Mouse (Mus musculus) layer of hippocampus, adult 9-11 months (tissue): ENCODE data around the gene Rnf144a.

Source experiments
- DNase-seq: peaks from one replicate; pipeline ENCODE4 v3.0.0; 2022

The Rnf144a gene

DNA sequence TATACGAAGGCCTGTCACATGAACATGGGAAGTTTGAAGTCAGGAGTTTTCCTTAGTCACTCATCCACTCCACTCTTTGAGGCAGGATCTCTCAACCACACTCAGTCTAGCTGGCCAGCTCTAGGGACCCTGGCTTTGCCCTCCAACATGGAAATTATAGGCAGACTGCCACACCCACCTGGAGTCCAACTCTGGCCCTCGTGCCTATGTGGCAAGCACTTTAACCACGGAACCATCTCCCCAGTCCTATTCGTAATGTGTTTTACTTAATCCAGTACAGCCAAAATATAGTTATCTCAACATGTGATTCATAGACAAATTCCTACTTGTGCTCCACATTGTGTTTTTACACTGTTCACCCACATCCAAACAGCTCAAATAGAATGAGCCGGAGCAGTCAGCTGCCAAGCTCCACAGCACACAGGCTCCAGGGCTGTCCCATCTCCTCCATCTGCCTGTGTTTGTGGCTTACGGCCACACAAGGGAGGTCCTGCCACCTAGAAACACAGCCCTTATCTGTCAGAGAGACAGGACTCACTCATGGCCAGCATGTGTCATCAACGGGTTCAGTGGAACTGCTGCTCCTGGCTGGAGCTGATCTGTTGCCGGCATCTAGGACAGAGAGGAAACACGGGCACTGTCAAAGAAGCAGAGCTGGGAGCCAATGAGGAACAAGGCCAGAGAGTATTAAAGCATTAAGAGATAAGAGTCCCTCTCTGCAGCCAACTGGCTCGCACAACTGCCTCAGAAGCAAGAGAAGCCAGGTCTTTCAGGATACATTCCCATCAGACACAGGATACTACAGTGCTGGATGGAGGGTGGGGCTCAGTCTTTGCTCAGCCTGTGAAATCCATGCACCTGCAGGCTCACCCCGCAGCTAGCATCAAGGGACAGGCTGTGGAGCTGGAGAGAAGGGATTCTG lies 10.0 kb downstream of the Rnf144a start:
- peak; percentile 74 for DNase-seq

DNA sequence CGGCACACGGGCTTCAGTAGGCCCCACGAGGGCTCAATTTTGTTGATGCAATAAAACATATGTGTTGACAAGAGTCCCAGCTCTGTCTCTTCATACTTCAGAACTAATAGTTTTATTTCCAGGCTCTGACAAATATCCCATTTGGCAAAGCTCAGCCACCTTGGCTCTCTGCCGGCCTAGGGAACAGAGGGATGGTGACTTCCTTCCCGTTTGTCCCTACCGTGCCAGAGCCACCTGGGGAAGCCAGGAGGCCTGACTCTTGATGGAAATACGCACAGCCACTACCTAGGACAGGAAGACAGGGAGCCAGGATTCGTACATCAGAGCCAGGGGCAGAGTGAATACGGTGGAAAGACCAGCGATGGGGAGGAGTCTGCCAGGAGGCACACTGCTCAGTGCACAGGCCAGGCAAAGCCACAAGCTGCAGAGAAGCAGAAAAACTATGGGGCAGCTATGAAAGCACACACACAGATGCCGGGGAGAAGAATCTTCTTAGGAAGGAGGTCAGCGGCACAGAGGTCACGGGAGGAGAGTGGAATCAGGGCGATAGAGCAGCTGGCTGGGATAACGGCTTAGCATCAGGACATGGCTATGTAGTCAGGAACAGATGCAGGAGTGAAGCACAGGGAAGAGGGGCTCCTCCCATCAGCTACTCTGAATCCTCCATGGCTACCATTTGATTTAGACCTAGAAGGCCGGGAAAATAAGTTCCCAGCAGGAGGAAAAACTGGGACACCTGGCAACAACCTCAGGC lies 11.5 kb downstream of the Rnf144a start:
- DNase-seq = no peak

DNA sequence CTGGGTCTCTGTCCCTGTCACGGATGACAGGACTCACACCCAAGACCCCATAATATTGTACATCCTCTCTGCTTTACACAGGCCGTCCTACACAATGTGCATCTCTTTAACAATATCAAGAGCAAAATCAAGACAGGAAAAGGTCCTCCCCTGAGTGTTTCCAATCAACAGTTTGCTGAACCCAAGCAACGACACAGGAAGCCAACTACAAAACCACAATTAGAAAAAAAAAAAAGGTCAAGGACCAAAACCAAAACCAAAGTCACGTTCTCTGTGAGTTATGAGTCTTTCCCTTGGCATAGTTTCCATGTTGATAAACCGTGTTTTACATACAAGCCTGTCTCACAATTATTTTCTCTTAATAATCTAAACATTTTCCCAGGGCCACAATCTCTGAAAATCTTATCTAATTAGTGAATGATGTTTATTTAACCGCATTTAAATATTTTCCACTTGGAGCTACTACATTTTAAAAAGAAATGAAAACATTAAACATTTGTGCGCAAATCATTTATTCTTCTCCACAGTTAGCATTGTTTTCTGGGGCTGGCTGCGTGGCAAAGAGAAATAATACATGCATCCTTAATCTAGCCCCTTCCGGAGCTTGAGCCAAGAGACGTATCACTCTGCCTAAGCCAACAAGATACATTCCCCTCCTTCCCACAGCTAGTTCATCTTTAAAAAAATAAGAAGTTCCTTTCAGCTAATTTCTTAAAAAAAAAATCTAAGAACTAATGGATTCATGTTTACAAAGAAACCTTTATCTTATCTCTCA lies 13.2 kb downstream of the Rnf144a start:
- DNase-seq = no peak

DNA sequence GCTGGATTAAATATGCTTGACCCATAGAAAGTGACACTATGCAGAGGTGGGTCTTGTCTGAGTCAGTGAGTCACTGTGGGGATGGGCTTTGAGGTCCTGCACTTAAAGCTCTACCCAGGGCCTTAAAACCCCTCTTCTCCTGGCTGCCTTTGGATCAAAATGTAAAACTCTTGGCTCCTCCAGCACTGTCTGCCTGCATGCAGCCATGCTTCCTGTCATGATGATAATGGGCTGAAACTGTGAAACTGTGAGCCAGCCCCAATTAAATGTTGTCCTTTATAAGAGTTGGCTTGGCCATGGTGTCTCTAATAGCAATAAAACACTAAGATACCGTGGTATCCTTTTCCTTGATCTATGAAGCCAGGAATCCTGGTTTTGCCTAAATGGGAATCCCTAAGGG lies 13.8 kb downstream of the Rnf144a start:
- DNase-seq = no peak

DNA sequence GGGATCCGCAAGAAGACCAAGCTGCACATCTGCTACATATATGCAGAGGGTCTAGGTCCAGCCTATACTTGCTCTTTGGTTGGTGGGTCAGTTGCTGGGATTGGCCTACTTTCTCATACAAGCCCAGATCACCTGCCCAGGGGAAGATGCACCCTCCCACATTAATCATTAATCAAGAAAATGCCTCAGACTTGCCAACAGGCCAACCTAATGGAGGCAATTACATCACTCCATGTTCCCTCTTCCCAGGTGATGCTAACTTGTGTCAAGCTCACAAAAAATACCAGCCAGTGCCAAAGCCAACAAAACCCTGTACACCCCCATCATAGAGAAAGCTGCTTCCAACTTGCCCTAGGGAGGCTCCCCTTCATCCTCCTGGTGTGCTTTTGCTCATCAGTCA lies 14.3 kb downstream of the Rnf144a start:
- no peak for DNase-seq

DNA sequence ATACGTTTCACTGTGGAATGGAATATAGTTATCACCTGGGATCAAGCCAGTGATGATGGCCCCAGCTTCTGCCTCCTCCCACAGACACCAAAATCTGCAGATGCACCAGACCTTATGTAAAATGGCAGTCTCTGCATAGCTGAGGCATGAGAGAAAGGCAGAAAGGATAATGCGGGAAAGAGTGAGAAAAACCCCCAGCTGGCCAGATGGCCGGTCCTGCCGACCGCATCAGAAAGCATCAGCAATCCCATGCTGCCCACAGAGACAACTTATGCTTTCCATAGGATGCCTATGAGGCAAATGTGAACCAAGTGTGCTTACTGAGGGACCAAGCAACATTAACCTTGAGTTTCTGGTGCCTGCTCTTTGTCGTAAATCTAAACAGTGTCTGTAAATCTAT lies 15.7 kb downstream of the Rnf144a start:
- peak; percentile 26 for DNase-seq

DNA sequence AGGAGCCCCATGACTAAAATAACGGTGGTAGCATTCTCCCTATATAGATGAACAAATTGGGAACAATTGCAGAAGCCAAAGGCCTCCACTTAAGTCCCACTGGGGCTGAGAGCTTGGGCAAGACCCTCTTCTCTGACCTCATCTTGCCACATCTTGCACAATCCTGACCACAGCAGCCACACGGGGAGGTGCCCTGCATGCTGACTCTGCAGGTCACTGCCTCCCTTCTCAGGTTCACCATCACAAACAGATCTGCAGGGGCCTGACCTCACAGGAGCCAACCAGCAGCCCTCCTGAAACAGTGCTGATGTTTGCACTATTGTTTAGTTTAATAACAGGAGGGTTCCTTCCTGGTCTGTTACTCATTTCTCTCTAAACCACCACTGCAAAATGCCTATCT lies 16.5 kb downstream of the Rnf144a start:
- DNase-seq = no peak

DNA sequence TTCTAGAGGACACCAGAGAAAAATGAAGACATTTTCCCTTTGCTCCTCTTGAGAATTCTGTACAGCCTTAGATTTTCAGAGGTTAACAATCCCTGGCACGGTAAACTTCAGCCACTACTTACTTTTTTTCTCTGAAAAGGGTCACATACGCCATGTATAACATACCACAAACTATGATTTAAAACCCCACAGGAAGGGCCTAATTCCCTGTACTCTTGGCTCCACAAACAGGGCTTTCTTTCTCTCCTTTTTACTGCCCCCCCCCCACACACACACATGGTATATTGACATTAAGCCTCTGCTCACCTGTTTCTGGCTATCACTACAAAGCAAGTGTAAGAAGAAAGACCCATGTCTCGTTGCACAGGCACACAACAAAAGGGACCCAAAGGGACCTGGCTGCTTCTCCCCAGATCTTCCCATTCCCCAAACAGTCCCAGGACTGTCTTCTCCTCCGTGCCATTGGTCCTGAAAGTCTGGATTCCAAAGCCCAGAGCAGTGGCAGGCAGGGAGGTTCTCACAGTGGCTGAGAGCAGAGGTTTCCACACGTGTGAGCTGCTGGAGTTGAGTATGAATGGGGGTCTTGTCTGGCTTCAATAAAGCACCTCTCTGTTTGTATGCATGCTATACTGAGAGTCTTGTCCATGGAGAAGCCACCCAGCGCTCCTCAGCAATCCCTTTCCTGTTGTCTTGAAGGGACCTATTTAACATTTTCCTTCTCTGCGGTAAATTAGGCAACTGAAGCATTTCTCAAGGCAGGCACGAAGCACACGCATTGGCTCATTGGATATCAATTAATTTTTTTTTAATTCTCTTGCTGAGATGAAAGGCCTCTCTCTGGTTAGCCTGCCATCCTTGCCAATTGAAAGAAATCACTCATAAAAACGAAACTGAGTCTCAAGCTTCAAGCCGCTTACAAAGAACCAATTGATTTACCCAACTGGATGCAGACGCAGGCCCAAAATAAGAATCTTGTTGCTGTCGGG lies 20.3 kb downstream of the Rnf144a start:
- peak; percentile 37 for DNase-seq

DNA sequence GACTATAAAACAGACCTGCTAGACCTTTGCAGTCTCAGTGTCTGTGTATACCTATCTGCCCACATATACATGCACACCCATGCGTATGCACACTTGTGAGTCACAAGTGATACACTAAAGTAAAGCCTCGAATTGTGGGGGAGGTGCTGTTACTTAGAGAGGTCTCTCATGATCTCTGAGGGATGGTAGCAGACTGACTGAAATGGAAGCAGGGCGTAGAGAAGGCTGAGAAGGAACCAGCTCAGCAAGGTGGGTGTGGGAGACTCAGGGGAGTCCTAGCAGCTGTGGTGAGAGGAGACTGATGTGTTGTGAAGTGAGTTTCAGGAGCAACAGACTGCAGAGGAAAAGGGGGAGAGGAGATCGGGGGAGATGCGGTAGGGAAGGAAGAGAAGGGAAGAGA lies 21.8 kb downstream of the Rnf144a start:
- DNase-seq = no peak

DNA sequence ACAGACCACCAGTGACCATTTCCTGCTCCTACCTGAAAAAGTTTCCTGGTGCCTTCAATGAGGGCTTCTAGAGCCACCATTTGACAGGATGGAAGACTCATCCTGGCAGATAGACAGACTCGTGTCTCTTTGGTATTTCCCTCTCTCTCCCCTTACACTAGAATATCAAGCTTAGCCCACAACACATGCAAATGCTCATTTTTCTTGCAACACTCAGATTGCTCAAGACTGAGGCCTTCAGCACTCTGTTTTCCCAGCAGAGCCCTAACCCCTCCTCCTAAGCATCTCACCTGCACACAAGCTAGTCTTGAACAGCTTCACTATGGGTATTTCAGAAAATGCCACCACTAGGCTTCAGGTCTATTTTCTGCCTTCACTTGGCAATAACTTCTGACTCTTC lies 23.9 kb downstream of the Rnf144a start:
- no peak for DNase-seq

DNA sequence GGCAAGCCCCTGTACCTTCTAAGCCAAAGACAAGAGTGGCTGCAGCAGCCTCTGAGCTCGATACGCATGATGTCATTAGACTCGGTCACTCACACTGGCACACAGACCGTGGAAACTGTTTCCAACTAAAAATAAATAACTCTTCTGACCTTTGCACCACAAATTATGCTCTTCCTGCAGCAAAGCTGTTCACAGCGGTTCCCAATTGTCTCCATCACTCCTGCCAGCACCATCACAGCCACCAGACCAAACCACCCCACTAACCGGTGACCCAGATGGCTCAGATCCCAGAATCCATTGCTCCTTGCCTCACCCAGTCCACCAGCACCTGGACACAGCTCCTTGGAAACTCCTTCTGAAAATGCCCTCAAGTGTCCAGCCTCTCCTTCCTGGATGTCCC lies 27.5 kb downstream of the Rnf144a start:
- DNase-seq = no peak

DNA sequence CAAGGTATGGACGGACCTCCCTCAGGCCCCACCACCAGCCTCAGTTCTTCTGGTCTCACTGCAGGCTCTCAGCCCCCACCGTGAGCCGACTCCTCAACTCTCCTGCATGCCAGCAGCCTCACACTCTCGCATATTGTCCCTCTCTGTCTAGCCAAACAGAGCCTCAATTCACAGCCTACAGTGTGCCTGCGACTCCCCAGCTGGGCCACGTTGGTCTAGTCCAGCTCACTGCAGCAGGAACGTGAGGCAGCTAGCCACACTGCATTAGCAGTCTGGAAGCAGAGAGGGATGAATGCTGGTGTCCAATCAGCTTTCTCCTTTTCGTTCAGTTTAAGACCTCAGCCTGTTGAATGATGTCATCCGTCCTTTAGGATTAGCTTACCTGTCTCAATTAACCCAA lies 28.1 kb downstream of the Rnf144a start:
- DNase-seq = peak; percentile 30

DNA sequence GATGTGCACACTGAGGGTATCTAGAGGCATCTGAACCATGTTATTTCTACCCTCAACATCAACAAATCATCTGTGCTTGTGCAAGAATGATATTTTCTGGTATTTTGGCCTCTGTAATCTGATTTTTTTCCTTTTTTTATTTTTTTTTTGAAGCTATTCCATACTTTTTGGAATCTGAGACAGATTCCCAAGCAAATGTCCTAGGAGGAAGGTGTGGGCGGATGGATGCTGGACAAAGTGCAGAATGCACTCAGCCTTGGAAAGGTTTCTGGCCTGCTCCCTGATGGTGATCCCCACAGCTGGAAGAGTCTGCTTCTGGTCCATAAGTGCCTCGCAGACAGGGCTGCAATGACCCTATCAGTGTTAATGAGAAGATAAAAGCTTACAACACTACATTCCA lies 28.9 kb downstream of the Rnf144a start:
- DNase-seq = no peak

DNA sequence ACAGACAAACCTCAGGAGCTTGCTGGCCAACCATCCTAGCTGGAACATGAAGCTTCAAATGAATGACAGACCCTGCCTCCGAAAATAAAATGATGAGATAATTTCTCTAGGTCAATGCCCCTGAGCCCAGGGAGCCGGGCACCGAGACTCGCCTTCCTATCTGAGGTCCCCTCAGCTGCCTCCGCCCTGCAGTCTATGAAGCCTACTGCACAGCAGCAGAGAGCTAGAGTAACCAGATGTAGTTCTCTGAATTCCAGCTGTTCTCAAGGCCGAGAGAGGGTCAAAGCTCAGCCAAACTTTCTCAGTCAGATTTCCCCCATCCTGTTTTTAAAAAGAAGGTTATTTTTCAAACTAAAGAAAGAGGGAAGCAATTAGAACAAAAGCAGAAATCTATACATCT lies 29.3 kb downstream of the Rnf144a start:
- DNase-seq = no peak

DNA sequence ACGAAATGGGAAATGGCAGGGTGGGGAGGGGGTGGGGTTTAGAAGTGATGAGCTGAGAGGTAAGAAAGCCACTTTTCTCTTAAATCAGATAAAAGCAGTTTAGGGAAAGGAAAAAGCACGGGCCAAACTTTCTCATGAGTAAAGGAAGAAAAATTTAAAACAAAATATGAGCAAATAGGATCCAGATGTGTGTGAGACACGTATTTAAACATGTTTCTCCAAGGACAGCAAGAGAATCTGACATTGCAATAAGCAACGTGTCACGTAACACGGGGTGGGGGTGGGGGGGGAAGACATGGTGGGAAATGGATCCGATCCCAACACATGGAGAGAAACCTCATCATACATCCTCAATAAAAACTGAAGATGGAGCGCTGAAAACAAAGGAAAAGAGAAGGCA lies 33.3 kb downstream of the Rnf144a start:
- DNase-seq = no peak

DNA sequence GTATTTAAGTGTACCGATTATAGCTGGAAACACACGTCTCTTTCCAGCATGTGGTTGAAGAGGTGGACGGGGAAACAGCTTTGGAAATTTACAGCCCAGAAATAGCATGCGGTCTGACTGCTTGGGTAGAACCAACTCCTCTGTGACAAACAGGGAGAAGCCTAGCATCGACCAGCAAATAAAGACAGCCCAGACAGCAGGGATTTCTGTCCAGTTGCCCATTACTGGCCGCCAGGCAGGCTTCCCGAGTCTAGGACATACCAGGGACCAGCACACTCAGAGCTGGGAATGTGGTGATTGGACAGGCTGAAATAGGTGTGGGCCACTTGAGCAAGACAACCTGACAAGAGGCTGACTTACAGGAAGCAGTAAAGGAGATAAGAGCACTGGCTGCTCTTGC lies 35.3 kb downstream of the Rnf144a start:
- DNase-seq = no peak

DNA sequence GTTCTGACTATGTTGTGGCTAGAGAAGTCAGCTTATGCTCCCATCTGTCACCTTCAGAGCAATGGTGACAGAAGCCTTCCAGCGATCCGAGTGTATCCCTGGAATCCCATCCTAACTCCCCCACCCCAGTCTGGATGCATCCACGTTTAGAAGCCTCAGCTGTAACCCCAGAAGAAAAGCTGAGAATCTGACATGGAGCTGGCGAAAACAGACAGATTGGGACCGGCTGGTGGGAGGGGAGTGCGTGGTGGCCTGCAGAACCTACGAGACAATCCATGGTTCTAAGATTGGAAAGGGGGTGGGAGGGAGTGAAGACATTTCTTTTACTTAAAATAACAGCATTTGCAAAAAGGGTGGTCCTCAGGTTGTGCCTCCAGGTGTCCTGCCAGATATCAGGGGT lies 37.4 kb downstream of the Rnf144a start:
- peak; percentile 69 for DNase-seq

DNA sequence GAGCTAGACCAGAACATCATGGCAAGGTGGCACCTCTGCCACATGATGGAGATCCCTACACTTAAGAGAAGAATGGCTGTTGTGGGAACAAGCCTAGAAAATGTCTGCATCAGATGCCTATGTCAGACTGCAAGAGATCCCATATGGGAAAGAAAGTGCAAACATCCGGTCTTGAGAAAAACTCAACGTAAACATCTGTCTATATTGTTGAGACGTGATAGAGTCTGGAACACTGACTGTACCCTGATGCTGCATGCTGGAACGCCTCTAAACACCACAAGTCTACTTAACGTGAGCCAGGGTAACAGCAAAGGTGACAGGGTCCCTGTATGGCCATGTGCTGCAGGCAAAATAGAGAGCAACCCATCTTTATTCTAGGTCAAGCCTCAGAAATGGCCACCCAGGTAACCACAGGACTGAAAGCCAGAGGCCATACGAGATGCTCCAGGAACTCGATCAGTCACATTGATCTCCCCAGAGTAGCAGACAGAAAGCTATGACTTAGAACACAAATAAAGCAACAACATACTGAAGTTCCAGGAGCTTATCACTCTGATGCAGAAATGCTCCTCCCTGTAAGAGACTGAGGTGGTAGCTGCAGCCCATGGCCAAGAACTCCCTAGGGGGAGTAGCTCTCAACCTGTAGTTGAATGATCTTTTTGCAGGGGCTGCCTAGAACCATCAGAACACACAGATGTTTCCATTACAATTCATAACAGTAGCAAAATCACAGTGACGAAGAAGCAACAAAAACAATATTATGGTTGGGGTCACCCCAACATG lies 38.3 kb downstream of the Rnf144a start:
- no peak for DNase-seq

DNA sequence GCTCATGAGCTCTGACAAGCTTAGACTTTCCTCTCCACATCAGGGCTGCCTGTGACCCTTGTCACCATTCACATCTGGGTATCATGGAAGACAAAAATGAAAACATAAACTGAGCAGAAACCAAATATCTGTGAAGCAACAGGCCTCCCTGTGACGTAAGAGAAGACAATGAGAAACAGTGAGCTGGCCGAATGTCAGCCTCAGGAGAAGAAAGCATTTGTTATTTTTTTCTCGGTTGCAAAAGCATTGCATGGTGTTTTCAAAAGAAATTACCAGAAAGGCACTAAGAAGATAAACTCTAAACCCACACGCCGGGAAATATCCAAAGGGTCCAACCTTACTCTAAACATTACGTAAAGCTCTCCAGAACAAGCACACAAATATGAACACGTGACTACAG lies 41.3 kb downstream of the Rnf144a start:
- DNase-seq = no peak

DNA sequence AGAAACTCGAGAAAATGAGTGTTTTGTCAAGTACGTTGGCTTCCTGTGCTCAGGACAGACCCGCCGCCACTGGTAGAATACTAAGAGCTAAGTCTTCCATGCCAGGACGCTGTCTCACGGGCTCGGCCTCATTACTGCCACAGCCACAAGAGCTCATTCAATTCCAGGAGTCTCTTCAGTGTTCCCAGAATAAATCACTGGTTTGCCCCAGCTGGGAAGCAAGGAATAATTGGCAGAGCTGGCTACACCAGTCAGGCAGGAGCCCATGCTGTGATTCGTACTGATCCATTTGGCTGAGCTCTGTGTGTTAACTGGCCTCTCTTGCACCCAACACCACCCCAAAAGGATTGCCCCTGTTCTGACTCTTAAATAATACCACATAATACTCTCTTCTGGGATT lies 45.0 kb downstream of the Rnf144a start:
- peak; percentile 79 for DNase-seq

DNA sequence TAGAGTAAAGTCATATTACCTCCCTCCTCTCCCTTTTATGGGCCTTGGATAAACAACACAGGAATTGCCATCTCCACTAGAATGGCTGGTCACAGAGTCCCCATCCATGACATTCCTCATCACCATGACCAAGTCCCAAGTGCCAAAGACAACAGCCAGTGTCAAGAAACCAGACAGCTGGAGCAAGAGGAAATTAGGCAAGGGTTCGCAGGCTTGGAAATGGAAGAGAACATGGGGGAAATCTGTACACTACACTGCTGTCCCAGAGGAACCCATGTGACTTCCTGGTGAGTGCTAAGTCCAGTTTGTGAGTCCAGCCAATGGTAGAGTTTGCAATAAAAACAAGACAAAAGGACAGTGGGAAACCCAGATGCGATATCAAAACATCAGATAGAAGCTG lies 47.7 kb downstream of the Rnf144a start:
- no peak for DNase-seq
